Mouse (Mus musculus): ENCODE results near the gene Ppp4c.

Gene Ppp4c

DNA sequence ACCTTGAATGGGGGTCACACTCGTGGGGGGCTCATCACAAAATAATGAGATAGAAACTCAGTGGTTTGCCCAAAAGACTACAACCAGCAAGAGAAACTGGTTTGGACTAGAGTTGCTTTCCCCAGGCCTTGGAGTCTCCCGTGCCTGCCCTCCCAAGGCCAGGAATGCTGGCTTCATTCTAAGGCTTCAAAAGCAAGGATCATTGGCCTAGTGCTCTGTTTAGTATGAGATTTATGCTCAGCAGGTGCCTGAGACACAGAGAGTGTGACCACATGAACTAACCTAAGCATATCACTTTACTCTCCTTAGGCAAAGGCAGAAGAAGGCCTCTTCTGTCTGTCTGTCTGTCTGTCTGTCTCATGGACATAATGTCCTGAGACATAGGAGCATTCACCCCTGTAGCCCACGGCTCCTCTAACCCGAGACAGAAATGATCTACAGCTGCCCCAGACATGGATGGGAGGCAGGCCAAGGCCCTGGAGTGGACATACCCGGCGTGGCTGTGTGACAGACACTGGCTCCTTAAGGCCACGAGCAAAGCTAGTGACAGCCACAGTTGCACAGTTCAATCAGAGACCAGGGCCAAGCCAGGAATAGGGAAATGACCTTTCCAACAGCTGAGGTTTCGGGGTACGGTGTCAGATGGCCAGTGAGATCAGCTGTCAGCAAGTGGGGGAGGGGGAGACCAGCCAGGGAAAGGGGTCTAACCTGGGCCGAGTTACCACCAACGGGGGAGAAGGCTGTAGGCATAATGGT lies 10.0 kb upstream of the Ppp4c start:
- DNase-seq (ENCODE audit: low read depth, low spot score), result no peak

DNA sequence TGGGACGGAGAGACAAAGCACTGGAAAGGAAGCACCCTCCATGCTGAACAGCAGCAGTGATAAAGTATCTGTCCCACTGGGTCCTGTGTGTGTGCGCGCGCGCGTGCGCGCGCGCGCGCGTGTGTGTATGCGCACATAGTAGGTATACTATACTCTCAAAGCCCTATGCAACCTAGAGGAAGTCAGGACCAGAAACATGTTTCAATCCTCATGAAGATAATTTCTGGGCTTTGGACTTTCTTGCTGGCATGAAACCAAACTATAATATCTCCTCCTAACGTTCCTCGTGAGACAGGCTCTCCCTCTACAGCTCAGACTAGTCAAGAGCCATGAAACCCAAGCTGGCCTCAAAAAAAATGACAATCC lies 8.7 kb upstream of the Ppp4c start:
- no peak for DNase-seq (ENCODE audit: low read depth, low spot score)

DNA sequence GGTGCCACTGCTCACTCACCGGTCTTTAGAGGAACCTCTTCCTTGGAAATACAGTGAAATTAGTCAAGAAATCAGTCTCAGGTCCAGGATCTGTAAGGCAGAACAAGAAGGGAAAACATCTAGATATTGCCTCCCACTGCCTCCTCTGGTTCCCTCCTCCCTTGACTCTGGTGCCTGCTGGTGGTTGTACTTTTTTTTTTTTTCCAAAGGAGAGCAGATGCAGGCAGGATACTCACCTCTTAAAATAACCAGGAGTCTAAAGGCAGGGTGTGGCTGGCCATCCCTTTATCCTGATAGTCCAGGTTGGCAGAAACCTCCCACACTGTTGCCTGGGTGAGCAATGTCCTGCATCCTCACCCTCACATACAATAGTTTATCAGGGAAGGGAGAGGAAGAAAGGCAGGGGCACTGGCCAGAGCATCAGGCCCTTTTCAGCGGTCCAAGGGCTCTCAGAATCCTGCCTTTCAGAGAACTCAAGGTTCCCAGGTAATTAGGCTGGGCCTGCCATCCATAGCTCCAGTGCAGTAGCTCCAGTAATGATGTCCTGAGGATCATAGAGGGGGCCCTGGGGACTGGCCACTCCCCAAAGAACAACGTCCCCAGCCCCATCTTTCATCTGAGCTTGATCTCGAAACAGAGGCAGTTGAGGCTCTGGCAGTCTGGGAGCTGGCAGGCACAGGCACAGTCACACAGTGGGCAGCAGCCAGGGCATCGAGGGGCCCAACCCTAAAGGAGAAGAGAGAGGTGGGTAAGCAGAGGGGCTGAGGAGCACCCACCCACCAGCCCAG lies 8.2 kb upstream of the Ppp4c start:
- DNase-seq (ENCODE audit: low read depth, low spot score), result no peak

GRCm38 (mm10) chr7:126799468-126800268 lies 7.4 kb upstream of the Ppp4c start:
- DNase-seq (ENCODE audit: low read depth, low spot score), result no peak

DNA sequence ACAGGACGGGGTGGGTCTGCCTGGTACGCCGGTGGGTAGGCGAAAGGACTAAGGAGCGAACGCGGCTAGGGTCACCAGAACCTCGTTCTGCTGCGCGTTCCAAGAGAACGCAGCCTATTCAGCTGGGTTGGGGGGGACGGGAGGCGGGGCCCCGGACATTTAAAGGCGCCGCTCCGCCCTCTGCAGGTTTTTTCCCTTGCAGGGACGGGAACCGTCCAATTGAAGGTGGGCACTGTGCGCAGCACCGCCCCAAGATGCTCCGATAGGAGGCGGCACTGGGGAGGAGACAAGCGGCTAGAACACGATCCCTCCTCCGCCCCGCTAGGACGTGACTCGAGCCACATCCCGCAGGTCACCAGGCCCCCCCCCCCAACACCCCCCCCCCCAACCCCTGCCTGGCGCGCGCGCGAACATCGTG lies 6.8 kb upstream of the Ppp4c start:
- peak; percentile 98 for DNase-seq (ENCODE audit: low read depth, low spot score)

- DNase-seq (ENCODE audit: low read depth, low spot score), result peak; percentile 76
These were observed 6.1 kb upstream of the Ppp4c start for GRCm38 (mm10) chr7:126798127-126799049.

DNA sequence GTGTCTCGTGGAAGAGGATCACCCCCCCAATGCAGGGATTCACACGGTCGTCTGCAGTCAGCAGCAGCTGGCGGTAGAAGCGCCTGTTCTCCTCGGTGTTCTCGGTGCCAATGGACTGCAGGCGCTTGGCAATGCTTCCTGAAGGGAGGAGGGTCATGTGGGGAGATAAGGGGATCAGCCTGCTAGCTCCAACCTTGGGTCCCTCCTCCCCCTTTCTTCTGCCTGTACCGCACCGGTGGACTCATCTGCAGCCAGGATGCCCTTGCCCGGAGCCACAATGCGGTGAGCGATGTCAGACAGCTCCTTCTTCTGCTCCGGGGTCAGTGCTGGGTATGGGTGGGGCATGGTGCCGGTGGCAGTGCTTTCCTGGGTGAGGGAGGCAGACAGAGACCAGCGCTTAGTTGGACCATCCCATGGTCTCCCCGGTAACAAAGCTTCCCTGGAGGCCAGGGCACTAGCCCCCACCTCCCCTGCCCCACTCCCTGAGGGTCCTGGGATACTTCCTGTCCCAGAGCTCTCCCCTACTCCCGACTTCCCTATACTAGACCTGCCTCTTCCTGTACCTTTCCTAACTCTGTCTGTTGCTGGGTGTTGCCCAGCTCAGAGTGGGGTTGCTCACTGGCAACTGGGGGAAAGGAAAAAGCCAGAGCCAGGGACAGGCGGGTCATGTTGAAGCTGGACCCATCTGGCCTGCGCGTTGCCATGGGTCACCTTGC lies 5.3 kb upstream of the Ppp4c start, which contains the start of gene Fam57b:
Gene Fam57b (plus strand): TSS at position 258 of the 716 bp plus-strand sequence.
- DNase-seq (ENCODE audit: low read depth, low spot score), result peak; percentile 44

DNA sequence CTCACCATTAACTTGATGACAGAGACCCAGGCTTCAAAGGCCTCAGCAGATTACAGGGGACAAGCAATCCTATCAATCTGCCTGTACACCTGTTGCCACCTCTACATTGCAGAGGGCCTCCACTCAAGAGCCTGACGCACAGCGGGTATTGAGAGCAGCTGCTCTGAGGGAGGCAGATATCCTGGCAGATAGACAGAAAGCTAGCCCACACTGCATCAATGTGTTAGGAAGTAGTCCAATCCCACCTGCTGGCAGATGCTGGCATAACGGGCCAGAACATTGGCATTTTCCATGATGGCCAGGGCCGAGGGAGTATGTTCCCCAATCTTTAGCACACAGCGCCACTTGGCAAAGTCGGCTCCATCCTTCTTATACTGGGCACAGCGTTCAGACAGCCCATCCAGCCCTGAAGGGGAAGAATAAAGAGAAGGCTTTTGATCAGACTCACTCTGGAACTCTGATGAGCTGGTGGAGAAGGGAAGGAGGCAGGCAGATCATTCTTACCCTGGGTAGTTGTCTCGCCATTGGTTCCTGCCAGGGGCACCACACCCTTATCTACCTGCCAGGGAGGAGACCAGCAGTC lies 4.1 kb upstream of the Ppp4c start:
- DNase-seq (ENCODE audit: low read depth, low spot score), result peak; percentile 54

- DNase-seq (ENCODE audit: low read depth, low spot score), result no peak
These were observed 3.4 kb upstream of the Ppp4c start for GRCm38 (mm10) chr7:126795387-126796317.

DNA sequence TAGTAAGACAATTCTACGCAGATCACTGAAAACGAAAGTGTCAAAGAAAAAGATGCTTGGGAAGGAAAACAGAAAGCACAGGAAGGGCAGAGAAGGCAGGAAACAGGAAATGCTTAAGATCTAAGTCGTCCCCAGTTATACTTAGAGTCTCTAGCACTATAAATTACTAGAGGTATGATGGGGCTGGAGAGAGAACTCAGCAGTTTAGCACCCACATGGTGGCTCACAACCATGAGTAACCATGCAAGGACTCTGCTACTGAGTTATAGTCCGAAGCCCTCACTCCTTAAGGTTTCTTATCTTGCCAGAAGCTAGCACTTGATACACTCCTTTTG lies 1.9 kb upstream of the Ppp4c start:
- peak; percentile 70 for DNase-seq (ENCODE audit: low read depth, low spot score)

DNA sequence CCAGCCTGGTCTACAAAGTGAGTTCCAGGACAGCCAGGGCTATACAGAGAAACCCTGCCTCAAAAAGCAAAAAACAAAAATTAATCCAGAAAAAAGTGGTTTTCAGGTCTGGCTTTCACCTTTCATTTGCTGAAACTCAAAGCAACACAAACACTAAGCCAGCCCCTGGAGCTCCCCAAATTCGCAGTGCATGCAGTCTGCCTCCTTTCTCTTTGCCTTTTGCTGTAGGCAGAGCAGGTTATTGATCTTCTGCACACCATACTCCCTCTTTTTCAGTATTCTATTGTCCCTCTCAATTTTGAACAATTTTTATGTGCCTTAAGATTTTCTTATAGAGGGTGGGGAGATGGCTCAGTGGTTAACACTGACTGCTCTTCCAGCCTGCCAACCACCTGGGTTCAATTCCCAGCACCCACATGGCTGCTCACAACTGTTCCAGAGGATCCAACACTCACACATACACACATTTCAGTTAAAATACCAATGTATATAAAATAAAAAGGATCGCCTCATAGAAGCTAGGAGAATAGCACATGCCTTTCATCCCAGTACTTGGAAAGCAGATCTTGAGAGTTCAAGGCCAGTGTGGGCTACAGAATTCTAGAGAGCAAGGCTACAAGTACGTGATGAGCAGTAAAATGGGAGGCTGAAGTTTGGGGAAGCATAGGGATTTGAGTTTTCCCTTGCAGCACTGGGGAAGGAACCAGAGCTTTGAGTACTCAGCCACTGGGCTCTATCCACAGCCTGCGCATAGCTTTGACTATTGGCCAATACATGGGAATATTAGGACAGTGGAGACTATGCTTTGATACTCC lies 1.4 kb upstream of the Ppp4c start:
- DNase-seq (ENCODE audit: low read depth, low spot score), result no peak

DNA sequence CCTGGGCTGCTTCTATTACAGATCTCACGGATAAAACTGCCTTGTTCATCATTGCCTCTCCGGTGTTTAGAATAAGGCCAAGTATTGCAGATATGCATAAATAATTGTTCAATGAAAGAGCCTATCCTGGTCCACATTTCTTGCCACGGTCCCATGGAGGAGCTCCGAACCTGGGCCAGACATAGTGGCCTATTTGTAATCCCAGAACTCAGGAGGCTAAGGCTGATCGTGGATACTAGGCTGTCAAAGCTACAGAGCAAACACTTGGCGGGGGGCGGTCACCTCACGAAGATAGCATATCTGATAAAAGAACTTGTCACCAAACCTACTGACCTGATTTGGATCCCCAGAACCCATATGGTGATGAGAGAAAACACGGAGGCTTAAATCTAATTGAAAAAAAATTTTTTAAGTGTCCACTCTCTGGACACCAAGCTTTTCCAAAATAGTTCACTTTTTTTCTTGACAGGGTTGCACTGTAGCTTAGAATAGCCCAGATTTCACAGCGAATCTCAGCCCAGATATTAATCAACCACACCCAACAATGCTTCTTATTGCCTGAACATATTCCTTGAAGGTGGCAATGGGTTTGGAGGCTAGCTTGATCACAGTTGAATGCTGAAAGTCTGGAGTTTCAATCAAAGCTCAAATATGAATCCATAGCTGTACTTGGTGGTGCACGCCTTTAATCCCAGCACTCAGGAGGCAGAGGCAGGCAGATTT lies 586 bp upstream of the Ppp4c start:
- no peak for DNase-seq (ENCODE audit: low read depth, low spot score)

- no peak for DNase-seq (ENCODE audit: low read depth, low spot score)
These were observed 3.2 kb downstream of the Ppp4c start for GRCm38 (mm10) chr7:126789141-126789540.

- DNase-seq (ENCODE audit: low read depth, low spot score), result no peak
These were observed 6.2 kb downstream of the Ppp4c start for GRCm38 (mm10) chr7:126786142-126786541.

GRCm38 (mm10) chr7:126785056-126785455 lies 7.2 kb downstream of the Ppp4c start:
- DNase-seq (ENCODE audit: low read depth, low spot score), result no peak

GRCm38 (mm10) chr7:126784469-126784868 lies 7.8 kb downstream of the Ppp4c start:
- no peak for DNase-seq (ENCODE audit: low read depth, low spot score)

- no peak for DNase-seq (ENCODE audit: low read depth, low spot score)
These were observed 9.6 kb downstream of the Ppp4c start for GRCm38 (mm10) chr7:126782693-126783092.

Measured in CD4-positive helper T cell, adult 2 months (primary cell).